Mouse (Mus musculus): Measurements from ENCODE around the gene Rbp2.

DNA sequence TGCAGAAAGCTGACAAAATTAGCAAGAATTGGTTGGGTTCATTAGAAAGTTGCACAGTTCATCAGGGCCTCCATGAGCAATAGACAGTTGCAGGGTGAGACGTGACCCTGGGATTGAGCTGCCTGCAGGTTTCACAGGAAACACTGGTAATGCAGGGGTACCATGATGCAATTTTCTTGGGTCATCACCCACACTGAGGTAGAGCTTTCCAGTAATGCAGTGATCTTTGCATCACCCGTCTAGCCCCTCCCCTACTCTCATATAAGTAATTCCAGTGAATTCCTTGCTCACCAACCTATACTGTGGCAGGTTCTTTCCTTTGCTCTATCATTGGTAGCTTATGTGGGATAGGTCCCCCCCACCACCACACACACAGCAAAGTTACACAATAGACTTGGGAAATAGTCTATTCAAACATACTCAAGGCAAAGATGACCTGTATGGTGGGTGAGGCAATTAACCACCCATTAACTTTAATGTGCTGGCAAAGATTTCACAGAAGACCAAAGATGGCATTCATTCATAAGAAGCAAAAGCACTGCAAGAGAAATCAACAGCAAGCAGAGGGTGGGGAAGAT is 5.7 kb upstream of the Rbp2 start:
- no peak for TF ChIP-seq CTCF (IDR thresholded peaks at IDR 0.05; ENCODE audit: low read depth)
- TF ChIP-seq EP300 (optimal IDR thresholded peaks at IDR 0.05): no peak
